12 mouse cellular contexts compared by ENCODE assay signal in the genomic region with DNA sequence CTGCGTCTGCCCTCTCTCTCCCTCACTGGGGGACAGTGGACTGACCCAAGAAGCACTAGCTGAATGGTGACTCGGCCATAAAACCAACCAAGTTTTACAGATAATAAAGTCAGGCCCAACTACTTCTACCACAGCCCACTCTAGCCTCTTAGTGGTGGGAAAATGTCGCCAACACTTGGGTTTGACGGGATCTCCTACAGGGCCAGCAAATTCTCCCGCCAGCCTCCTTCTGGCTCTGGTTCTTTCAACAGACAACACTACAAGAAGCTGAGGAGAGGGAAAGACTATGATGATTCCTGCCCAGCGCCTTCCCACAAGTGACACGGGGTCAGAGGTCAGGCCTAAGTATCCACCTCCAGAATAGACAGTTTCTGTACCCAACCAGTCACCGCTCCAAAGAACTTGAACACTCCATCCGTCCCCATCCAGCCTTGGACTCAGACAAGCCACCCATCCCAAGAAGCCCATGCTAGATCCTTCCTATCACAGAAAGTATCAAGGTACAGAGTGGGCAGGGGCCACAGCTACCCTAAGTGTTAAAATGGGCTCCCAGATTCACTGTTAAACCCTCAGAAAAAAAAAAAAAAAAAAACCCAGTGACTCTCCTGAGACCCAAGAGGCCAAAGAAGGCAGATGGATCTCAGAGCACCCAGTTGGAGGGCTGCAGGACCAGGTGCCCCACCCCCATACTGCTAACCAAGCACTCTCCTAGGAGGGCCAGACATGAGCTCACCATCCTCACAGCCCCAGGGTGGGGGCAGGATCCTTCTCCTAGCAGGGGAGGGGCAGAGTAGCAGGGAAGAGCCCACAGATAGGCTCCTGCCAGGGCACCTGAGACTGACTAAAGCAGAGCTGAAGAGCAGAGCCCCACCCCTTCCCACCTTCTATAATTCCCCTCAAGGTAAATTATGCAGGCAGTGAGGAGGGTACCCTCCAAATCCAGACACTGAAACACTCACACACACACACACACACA. TPM values are rescaled to one million over a fixed set of nuclear protein-coding genes. Genes with fewer than 3 reads are reported as not detected.
DNase-seq lines count a peak whose midpoint lies in the region; ATAC-seq and TF ChIP-seq lines count a peak whose summit lies in the region.
"Had no signal": no experiment of that assay in that cellular context is flagged by ENCODE, and none has a peak within 500 bp of the region (broad histone marks: within the 10 kb centered on the region; RNA-seq: fewer than 3 reads in every experiment).

No protein-coding gene starts in this region.

- no peak for TF ChIP-seq CTCF in stomach, postnatal 0 days (IDR thresholded peaks at IDR 0.05; ENCODE audit: low read depth)

- H3K27me3 ChIP-seq in lung, embryonic 15.5 days: no peaks in the 10 kb centered on the region
- H3K27me3 ChIP-seq in hindbrain, embryonic 10.5 days (ENCODE audit: insufficient read depth, poor library complexity, severe bottlenecking): no peaks in the 10 kb centered on the region
- H3K27me3 ChIP-seq in midbrain, embryonic 11.5 days (ENCODE audit: control insufficient read depth, insufficient read depth, low read length): no peaks in the 10 kb centered on the region
- no peaks in the 10 kb centered on the region for H3K27me3 ChIP-seq in stomach, postnatal 0 days (ENCODE audit: control insufficient read depth, insufficient read depth, low read length)

- no peaks in the 10 kb centered on the region for H3K36me3 ChIP-seq in lung, embryonic 15.5 days
- peaks cover 60% of the 10 kb centered on the region for H3K36me3 ChIP-seq in hindbrain, embryonic 10.5 days
- no peaks in the 10 kb centered on the region for H3K36me3 ChIP-seq in midbrain, embryonic 11.5 days (ENCODE audit: control insufficient read depth, insufficient read depth, low read length)
- H3K36me3 ChIP-seq in stomach, postnatal 0 days (ENCODE audit: control insufficient read depth, insufficient read depth, low read length): no peaks in the 10 kb centered on the region

- peaks cover 46% of the 10 kb centered on the region for H3K4me1 ChIP-seq in lung, embryonic 15.5 days
- H3K4me1 ChIP-seq in hindbrain, embryonic 10.5 days (replicated peaks): peaks cover 99% of the 10 kb centered on the region
- peaks cover 79% of the 10 kb centered on the region for H3K4me1 ChIP-seq in midbrain, embryonic 11.5 days (ENCODE audit: control insufficient read depth, insufficient read depth, low read length)
- H3K4me1 ChIP-seq in stomach, postnatal 0 days (replicated peaks; ENCODE audit: control insufficient read depth, insufficient read depth): peaks cover 2% of the 10 kb centered on the region; the same call in 1 of the 2 replicates

- H3K27ac ChIP-seq in lung, embryonic 15.5 days: no peak overlapping the region
- H3K27ac ChIP-seq in hindbrain, embryonic 10.5 days: peak overlapping the region; percentile 94
- H3K27ac ChIP-seq in midbrain, embryonic 11.5 days (ENCODE audit: low read depth, low read length): peak overlapping the region; percentile 86
- no peak overlapping the region; the same call in 1 of the 2 replicates for H3K27ac ChIP-seq in stomach, postnatal 0 days (replicated peaks)

- H3K4me3 ChIP-seq in lung, embryonic 15.5 days: no peak overlapping the region
- H3K4me3 ChIP-seq in hindbrain, embryonic 10.5 days: peak overlapping the region; percentile 46
- H3K4me3 ChIP-seq in midbrain, embryonic 11.5 days (ENCODE audit: low read depth, low read length): no peak overlapping the region
- H3K4me3 ChIP-seq in stomach, postnatal 0 days (ENCODE audit: low read depth, low read length): no peak overlapping the region
- H3K4me3 ChIP-seq: erythroblast, embryonic 14.5 days had no signal

- peak; percentile 32; the same call in 1 of the 2 replicates for ATAC-seq in lung, embryonic 15.5 days (ENCODE audit: borderline replicate concordance, extremely low read depth, low FRiP score, low TSS enrichment)
- ATAC-seq in midbrain, embryonic 11.5 days (ENCODE audit: low FRiP score): no peak
- ATAC-seq in stomach, postnatal 0 days (ENCODE audit: low FRiP score, low TSS enrichment): peak; percentile 59

- no peak overlapping the region for H3K4me2 ChIP-seq in lung, embryonic 15.5 days
- peak overlapping the region; percentile 41 for H3K4me2 ChIP-seq in midbrain, embryonic 11.5 days
- H3K4me2 ChIP-seq in stomach, postnatal 0 days (replicated peaks; ENCODE audit: low read depth): peak overlapping the region; percentile 14

- no peaks in the 10 kb centered on the region for H3K9me3 ChIP-seq in lung, embryonic 15.5 days
- no peaks in the 10 kb centered on the region for H3K9me3 ChIP-seq in hindbrain, embryonic 10.5 days
- H3K9me3 ChIP-seq in midbrain, embryonic 11.5 days (ENCODE audit: control insufficient read depth, low read length): no peaks in the 10 kb centered on the region
- no peaks in the 10 kb centered on the region for H3K9me3 ChIP-seq in stomach, postnatal 0 days (ENCODE audit: control insufficient read depth, low read length)

- 79% methylated on average over 9 of the region's 9 CpGs for WGBS in lung, embryonic 15.5 days
- WGBS in hindbrain, embryonic 10.5 days: 51% methylated on average over 9 of the region's 9 CpGs
- WGBS in midbrain, embryonic 11.5 days: 62% methylated on average over 9 of the region's 9 CpGs
- 92% methylated on average over 9 of the region's 9 CpGs for WGBS in stomach, postnatal 0 days

- no peak overlapping the region for H3K9ac ChIP-seq in lung, embryonic 15.5 days
- no peak overlapping the region for H3K9ac ChIP-seq in midbrain, embryonic 11.5 days (ENCODE audit: low read length)
- H3K9ac ChIP-seq in stomach, postnatal 0 days (ENCODE audit: low read length): no peak overlapping the region

- TF ChIP-seq EP300 in stomach, postnatal 0 days (optimal IDR thresholded peaks at IDR 0.05): no peak

- DNase-seq in lung, postnatal 14 days: no peak
- DNase-seq in hindbrain, embryonic 10.5 days (ENCODE audit: low spot score): no peak
- DNase-seq in midbrain, embryonic 11.5 days (ENCODE audit: low spot score, missing footprints): peak; percentile 83
- DNase-seq in stomach, postnatal 0 days (ENCODE audit: low spot score): no peak
- DNase-seq in frontal cortex, adult 2 months (ENCODE audit: extremely low spot score in 1 of 2, low spot score in 1 of 2): no peak
- no peak for DNase-seq in adrenal gland, postnatal 36 days
- DNase-seq in left cerebral cortex, postnatal 4 days: no peak
- DNase-seq: cerebellum, adult 9-11 months; thymus, postnatal 4 days had no signal

- intact Hi-C loops in left cerebral cortex, postnatal 4 days (cut with DNase I): no loop called here

RNA-seq across cellular contexts. Expression of a gene that starts 9.6 kb away (rescaled TPM):
- polyA plus RNA-seq in lung, embryonic 15.5 days (2015; fragmentation: Nextera tagmentation; extraction: Ambion mirVana): 11.5 and 14.1 TPM in 2 replicates
- polyA plus RNA-seq in hindbrain, embryonic 10.5 days (2016; fragmentation: Nextera tagmentation; extraction: Ambion mirVana): 46.0 and 72.6 TPM in 2 replicates
- 49.3 and 52.9 TPM in 2 replicates for polyA plus RNA-seq in midbrain, embryonic 11.5 days (2014; fragmentation: Nextera tagmentation; extraction: Ambion mirVana)
- polyA plus RNA-seq in stomach, postnatal 0 days (2015; fragmentation: Nextera tagmentation; extraction: Ambion mirVana): 5.2 and 5.4 TPM in 2 replicates
- polyA plus RNA-seq in frontal cortex, adult 2 months (2012; rRNA removed): 11.5 and 13.4 TPM in 2 replicates
- 1 to 10 TPM; 2.5 to 5.7 TPM for total RNA-seq in adrenal gland, postnatal 36 days (2021)
- 10 to 100 TPM; 62.0 to 65.3 TPM for total RNA-seq in left cerebral cortex, postnatal 4 days (2021)

RNA-seq across cellular contexts. Expression of a gene that starts 38.7 kb away (rescaled TPM):
- not detected in 2 replicates for polyA plus RNA-seq in lung, embryonic 15.5 days (2015; fragmentation: Nextera tagmentation; extraction: Ambion mirVana)
- polyA plus RNA-seq in hindbrain, embryonic 10.5 days (2016; fragmentation: Nextera tagmentation; extraction: Ambion mirVana): 9.9 and 16.3 TPM in 2 replicates
- polyA plus RNA-seq in midbrain, embryonic 11.5 days (2014; fragmentation: Nextera tagmentation; extraction: Ambion mirVana): 10.7 and 11.0 TPM in 2 replicates
- not detected in 2 replicates for polyA plus RNA-seq in stomach, postnatal 0 days (2015; fragmentation: Nextera tagmentation; extraction: Ambion mirVana)
- 0.30 and 0.50 TPM in 2 replicates for polyA plus RNA-seq in frontal cortex, adult 2 months (2012; rRNA removed)
- not detected for total RNA-seq in adrenal gland, postnatal 36 days (2021)
- total RNA-seq in left cerebral cortex, postnatal 4 days (2021): under 1 TPM; 0.32 to 0.44 TPM
- polyA plus RNA-seq: erythroblast, embryonic 14.5 days; gonadal fat pad, adult 2 months had no signal

Comparison
In these comparisons a context has a peak if more than half of its experiments do, and no peak if none do; other contexts are left out.
1. H3K27ac ChIP-seq: peak in hindbrain, embryonic 10.5 days (single experiment) and midbrain, embryonic 11.5 days (single experiment); none in lung, embryonic 15.5 days (single experiment) and stomach, postnatal 0 days (single experiment).